Mouse (Mus musculus) testis, adult 10 weeks (tissue): ENCODE measurements around the gene Gm20908. TPM values are rescaled to one million over a fixed set of nuclear protein-coding genes. Genes with fewer than 3 reads are reported as not detected.

ENCODE experiments used
- polyA plus RNA-seq: library from polyadenylated mRNA; stranded (reverse); fragments of 350-450 nt; fragmentation: Illumina TruSeq; extraction: RNeasy Lipid Tissue Mini Kit (QIAGEN cat#74804); gene quantifications from one replicate; pipeline ENCODE4 v1.2.3, GENCODE M21; 2014; ENCODE audit warnings: low read depth, low replicate concordance

The Gm20908 gene
- 19.7 TPM for polyA plus RNA-seq

GRCm38 (mm10) chrY:64472966-64473365, at the start of gene Gm20908:
Gm20908 (plus strand) TSS chrY:64473266.

